16 mouse cellular contexts compared by ENCODE assay signal in the genomic region with DNA sequence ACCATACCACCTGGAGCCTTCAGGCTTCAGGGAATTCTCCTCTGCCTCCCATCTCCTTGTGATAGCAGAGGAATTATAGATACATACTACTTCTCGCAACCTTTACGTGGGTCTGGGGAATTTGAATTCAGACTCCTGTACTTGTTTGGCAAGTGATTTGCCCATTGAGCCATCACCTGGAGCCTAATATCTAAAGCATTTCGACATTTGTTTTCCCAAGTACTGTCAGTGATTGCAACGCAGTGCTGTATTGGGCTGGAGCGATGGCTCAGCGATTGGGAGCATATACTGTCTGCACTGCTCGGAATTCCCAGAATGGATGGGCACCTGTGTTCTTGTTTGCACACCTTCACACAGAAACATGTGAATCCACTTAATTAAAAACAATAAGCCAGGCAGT.
"Had no signal": no experiment of that assay in that cellular context is flagged by ENCODE, and none has a peak within 500 bp of the region (broad histone marks: within the 10 kb centered on the region; RNA-seq: fewer than 3 reads in every experiment).

No protein-coding gene starts in this region.

- H3K4me2 ChIP-seq: liver, embryonic 15.5 days; lung, embryonic 14.5 days; midbrain, embryonic 11.5 days; midbrain, embryonic 13.5 days; midbrain, embryonic 15.5 days; neural tube, embryonic 12.5 days; stomach, embryonic 15.5 days had no signal

- H3K9me3 ChIP-seq: liver, embryonic 15.5 days; midbrain, embryonic 13.5 days; midbrain, embryonic 15.5 days; neural tube, embryonic 12.5 days; stomach, embryonic 15.5 days had no signal

- H3K36me3 ChIP-seq: liver, embryonic 15.5 days; midbrain, embryonic 13.5 days; midbrain, embryonic 15.5 days; neural tube, embryonic 12.5 days; stomach, embryonic 15.5 days had no signal

- DNase-seq: lung, adult 18-20 months; lung, embryonic 14.5 days; lung, postnatal 10 days; lung, postnatal 4 days; right cerebral cortex, postnatal 14 days; thymus, adult 2 months; thymus, postnatal 14 days; thymus, postnatal 36 days had no signal

- H3K4me3 ChIP-seq: liver, embryonic 15.5 days; megakaryocyte, embryonic 14.5 days; midbrain, embryonic 13.5 days; midbrain, embryonic 15.5 days; neural tube, embryonic 12.5 days; stomach, embryonic 15.5 days had no signal

- H3K4me1 ChIP-seq: liver, embryonic 15.5 days; megakaryocyte, embryonic 14.5 days; midbrain, embryonic 13.5 days; midbrain, embryonic 15.5 days; neural tube, embryonic 12.5 days; stomach, embryonic 15.5 days had no signal

- H3K27me3 ChIP-seq: liver, embryonic 15.5 days; megakaryocyte, embryonic 14.5 days; midbrain, embryonic 13.5 days; midbrain, embryonic 15.5 days; neural tube, embryonic 12.5 days; stomach, embryonic 15.5 days had no signal

- H3K9ac ChIP-seq: liver, embryonic 15.5 days; lung, embryonic 14.5 days; midbrain, embryonic 13.5 days; midbrain, embryonic 15.5 days; neural tube, embryonic 12.5 days; stomach, embryonic 15.5 days had no signal

- H3K27ac ChIP-seq: liver, embryonic 15.5 days; midbrain, embryonic 13.5 days; midbrain, embryonic 15.5 days; neural tube, embryonic 12.5 days; stomach, embryonic 15.5 days; stomach, postnatal 0 days had no signal
